In the genomic region with DNA sequence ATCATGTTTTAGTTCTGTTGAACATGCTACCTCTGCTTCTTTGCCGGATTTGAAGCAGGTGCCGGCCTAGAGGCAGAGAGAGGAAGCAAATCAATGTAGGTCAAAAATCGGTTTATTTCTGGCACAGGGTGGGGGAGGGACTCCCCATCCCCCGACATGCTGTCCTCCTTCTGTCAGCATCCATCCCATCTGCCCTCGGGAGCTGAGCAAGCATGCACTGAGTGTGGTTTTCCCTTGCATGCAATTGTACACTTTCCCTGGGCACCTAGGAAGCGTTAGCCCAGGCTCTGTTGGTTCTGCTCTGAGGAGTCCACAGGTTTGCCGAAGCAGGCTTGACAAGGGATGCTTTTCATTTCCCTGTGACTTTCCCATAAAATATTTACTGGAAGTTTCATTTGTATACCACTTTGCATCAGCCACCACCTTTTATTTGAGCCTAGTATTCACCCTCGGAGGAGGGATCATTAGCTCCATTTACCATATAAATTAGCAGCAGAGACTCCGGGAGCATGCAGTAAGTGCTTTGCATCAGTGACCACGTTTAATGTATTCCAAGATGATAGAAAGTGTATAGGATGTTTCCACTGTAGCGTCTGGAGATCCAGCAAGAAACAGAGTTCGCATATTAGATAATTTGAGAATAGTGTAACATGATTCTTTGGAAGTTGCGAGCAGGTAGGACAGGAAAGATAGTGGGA, we compare ENCODE assay signal across 14 mouse cellular contexts. TPM values are rescaled to one million over a fixed set of nuclear protein-coding genes. Genes with fewer than 3 reads are reported as not detected.
DNase-seq lines count a peak whose midpoint lies in the region; ATAC-seq lines count a peak whose summit lies in the region.
"Had no signal": no experiment of that assay in that cellular context is flagged by ENCODE, and none has a peak within 500 bp of the region (broad histone marks: within the 10 kb centered on the region; RNA-seq: fewer than 3 reads in every experiment).

No protein-coding gene starts in this region.

- no peak for DNase-seq in hindbrain, embryonic 11.5 days (ENCODE audit: low spot score)
- no peak for DNase-seq in hindbrain, embryonic 10.5 days (ENCODE audit: low spot score)
- DNase-seq in cerebellum, adult 11-12 months, result peak; percentile 89
- peak; percentile 87 to 88 for DNase-seq in cerebellum, postnatal 25 days
- DNase-seq in layer of hippocampus, postnatal 10 days (ENCODE audit: low spot score in 2 of 2), result peak; percentile 17 to 24
- no peak for DNase-seq in ovary, postnatal 10 days (ENCODE audit: low spot score)
- DNase-seq in B cell, adult 2 months, result no peak
- DNase-seq: gastrocnemius, postnatal 36 days; lung, postnatal 14 days had no signal

- no peaks in the 10 kb centered on the region for H3K27me3 ChIP-seq in hindbrain, embryonic 11.5 days (ENCODE audit: control insufficient read depth, insufficient read depth, low read length)
- no peaks in the 10 kb centered on the region for H3K27me3 ChIP-seq in hindbrain, embryonic 10.5 days (ENCODE audit: insufficient read depth, poor library complexity, severe bottlenecking)
- H3K27me3 ChIP-seq in heart, embryonic 12.5 days (replicated peaks), result no peaks in the 10 kb centered on the region
- H3K27me3 ChIP-seq: heart, embryonic 15.5 days had no signal

- no peak overlapping the region for H3K27ac ChIP-seq in hindbrain, embryonic 11.5 days (ENCODE audit: low read depth, low read length)
- no peak overlapping the region for H3K27ac ChIP-seq in hindbrain, embryonic 10.5 days
- H3K27ac ChIP-seq in heart, embryonic 12.5 days (ENCODE audit: poor library complexity, severe bottlenecking), result no peak overlapping the region
- H3K27ac ChIP-seq: heart, embryonic 15.5 days; liver, embryonic 14.5 days had no signal

- H3K4me3 ChIP-seq in hindbrain, embryonic 11.5 days (ENCODE audit: low read depth, low read length), result no peak overlapping the region
- H3K4me3 ChIP-seq in hindbrain, embryonic 10.5 days, result no peak overlapping the region
- no peak overlapping the region for H3K4me3 ChIP-seq in heart, embryonic 12.5 days
- H3K4me3 ChIP-seq: heart, embryonic 15.5 days had no signal

- H3K4me1 ChIP-seq in hindbrain, embryonic 11.5 days (replicated peaks; ENCODE audit: control insufficient read depth, insufficient read depth, low read length), result no peaks in the 10 kb centered on the region
- H3K4me1 ChIP-seq in hindbrain, embryonic 10.5 days (replicated peaks), result peaks cover 14% of the 10 kb centered on the region
- H3K4me1 ChIP-seq in heart, embryonic 12.5 days (replicated peaks), result no peaks in the 10 kb centered on the region
- H3K4me1 ChIP-seq: heart, embryonic 15.5 days had no signal

- no peaks in the 10 kb centered on the region for H3K36me3 ChIP-seq in hindbrain, embryonic 11.5 days (ENCODE audit: control insufficient read depth, insufficient read depth, low read length)
- H3K36me3 ChIP-seq in hindbrain, embryonic 10.5 days, result no peaks in the 10 kb centered on the region
- H3K36me3 ChIP-seq in heart, embryonic 12.5 days, result no peaks in the 10 kb centered on the region
- H3K36me3 ChIP-seq: heart, embryonic 15.5 days had no signal

- H3K9me3 ChIP-seq in hindbrain, embryonic 11.5 days (ENCODE audit: control insufficient read depth, low read length), result no peaks in the 10 kb centered on the region
- no peaks in the 10 kb centered on the region for H3K9me3 ChIP-seq in hindbrain, embryonic 10.5 days
- H3K9me3 ChIP-seq in heart, embryonic 12.5 days (replicated peaks), result no peaks in the 10 kb centered on the region
- H3K9me3 ChIP-seq: heart, embryonic 15.5 days had no signal

- 70% methylated on average over 13 of the region's 13 CpGs for WGBS in hindbrain, embryonic 11.5 days
- 72% methylated on average over 13 of the region's 13 CpGs for WGBS in hindbrain, embryonic 10.5 days
- WGBS in heart, embryonic 12.5 days, result 66% methylated on average over 13 of the region's 13 CpGs

- H3K4me2 ChIP-seq in hindbrain, embryonic 11.5 days (replicated peaks; ENCODE audit: low read depth, low read length), result no peak overlapping the region
- no peak overlapping the region for H3K4me2 ChIP-seq in heart, embryonic 12.5 days
- H3K4me2 ChIP-seq: heart, embryonic 15.5 days had no signal

- ATAC-seq in hindbrain, embryonic 11.5 days (ENCODE audit: low FRiP score), result peak; percentile 45; the same call in 1 of the 2 replicates
- ATAC-seq in heart, embryonic 12.5 days (ENCODE audit: insufficient number of reproducible peaks, low FRiP score), result no peak
- ATAC-seq: activated CD4-positive, CD25-positive, alpha-beta regulatory T cell, adult 4 months had no signal

- H3K9ac ChIP-seq in hindbrain, embryonic 11.5 days (ENCODE audit: low read depth, low read length), result no peak overlapping the region
- no peak overlapping the region for H3K9ac ChIP-seq in heart, embryonic 12.5 days
- H3K9ac ChIP-seq: heart, embryonic 15.5 days; liver, embryonic 14.5 days had no signal

RNA-seq across cellular contexts. Expression of a gene that starts 14.2 kb away (rescaled TPM):
- 0.33 and 0.51 TPM in 2 replicates for polyA plus RNA-seq in hindbrain, embryonic 11.5 days (2014; fragmentation: Nextera tagmentation; extraction: Ambion mirVana)
- 0.42 and 0.46 TPM in 2 replicates for polyA plus RNA-seq in hindbrain, embryonic 10.5 days (2016; fragmentation: Nextera tagmentation; extraction: Ambion mirVana)
- total RNA-seq in layer of hippocampus, postnatal 10 days (2021), result under 1 TPM; 0.21 to 0.45 TPM
- not detected in 2 replicates for polyA plus RNA-seq in heart, embryonic 12.5 days (2016; fragmentation: Nextera tagmentation; extraction: Ambion mirVana)
- total RNA-seq: gastrocnemius, postnatal 36 days; left cerebral cortex, postnatal 36 days had no signal
- polyA plus RNA-seq: activated CD4-positive, CD25-positive, alpha-beta regulatory T cell, adult 4 months; heart, embryonic 15.5 days had no signal

Comparison
In these comparisons a context has a peak if more than half of its experiments do, and no peak if none do; other contexts are left out.
1. DNase-seq: peak in cerebellum, adult 11-12 months (single experiment), cerebellum, postnatal 25 days (2 of 2) and layer of hippocampus, postnatal 10 days (2 of 2); none in hindbrain, embryonic 11.5 days (single experiment), hindbrain, embryonic 10.5 days (single experiment), ovary, postnatal 10 days (single experiment) and B cell, adult 2 months (0 of 2).